Mouse (Mus musculus) liver, postnatal 0 days (tissue): Measurements from ENCODE around the gene Dntt. TPM values are rescaled to one million over a fixed set of nuclear protein-coding genes. Genes with fewer than 3 reads are reported as not detected.

Source experiments
- ATAC-seq: fragments of 200-750 bp; cut with Nextera tagmentation; 2 replicates; pipeline ENCODE4 v1.8.0; 2017; ENCODE audit warnings: mild to moderate bottlenecking, moderate library complexity
- DNase-seq: peaks from one replicate; pipeline ENCODE4 v3.0.0-alpha.2; 2016
- H3K27ac ChIP-seq: fragments of 300-500 bp; sonication (generic); 2 replicates; pipeline ENCODE4 v1.5.1; 2014; ENCODE audit warnings: antibody characterized with exemption, moderate library complexity, mild to moderate bottlenecking, low read depth
- H3K27me3 ChIP-seq: fragments of 300-500 bp; sonication (generic); 2 replicates; pipeline ENCODE4 v1.6.1; 2014; ENCODE audit warnings: low read length, control low read depth, mixed read lengths; ENCODE audit not compliant: insufficient read depth
- H3K36me3 ChIP-seq: fragments of 300-500 bp; sonication (generic); replicated peaks from 2 replicates; pipeline ENCODE4 v1.6.1; 2014; ENCODE audit warnings: mild to moderate bottlenecking, control low read depth, low read length, moderate library complexity, mixed read lengths; ENCODE audit not compliant: insufficient read depth
- H3K4me1 ChIP-seq: fragments of 300-500 bp; sonication (generic); 2 replicates; pipeline ENCODE4 v1.6.1; 2014; ENCODE audit warnings: antibody characterized with exemption, mild to moderate bottlenecking, control low read depth; ENCODE audit not compliant: insufficient read depth
- H3K4me2 ChIP-seq: fragments of 300-500 bp; sonication (generic); 2 replicates; pipeline ENCODE4 v1.6.1; 2014; ENCODE audit warnings: low read depth, mild to moderate bottlenecking, low read length, moderate library complexity, mixed read lengths
- H3K4me3 ChIP-seq: fragments of 300-500 bp; sonication (generic); 2 replicates; pipeline ENCODE4 v1.5.1; 2014; ENCODE audit warnings: low read depth, low read length
- H3K9ac ChIP-seq: fragments of 300-500 bp; sonication (generic); replicated peaks from 2 replicates; pipeline ENCODE4 v1.6.1; 2014; ENCODE audit warnings: mild to moderate bottlenecking, moderate library complexity
- H3K9me3 ChIP-seq: fragments of 300-500 bp; sonication (generic); 2 replicates; pipeline ENCODE4 v1.6.1; 2016; ENCODE audit warnings: mild to moderate bottlenecking, control low read depth, low read length, mixed read lengths
- CTCF ChIP-seq: sonication (generic); IDR thresholded peaks from 2 replicates; pipeline ENCODE4 v1.5.1; 2016; ENCODE audit warnings: antibody characterized with exemption, low read depth
- EP300 ChIP-seq: IDR thresholded peaks from 2 replicates; pipeline ENCODE4 v1.6.1; 2016; ENCODE audit warnings: antibody characterized with exemption, low read depth, mild to moderate bottlenecking
- WGBS: fragments of 180-500 bp; shearing (Covaris S2); extraction: QIAGEN DNeasy Blood & Tissue Kit; methylation state at CpG from one replicate; pipeline ENCODE4 v1.1.7; 2014; ENCODE audit not compliant: insufficient replicate concordance; 5-methylcytosine and 5-hydroxymethylcytosine counted together
- polyA plus RNA-seq: library from polyadenylated mRNA; unstranded; fragments of >200 nt; fragmentation: Nextera tagmentation; extraction: Ambion mirVana; gene quantifications from 2 replicates; pipeline ENCODE4 v1.2.1, GENCODE M21; 2015

Dntt gene
- polyA plus RNA-seq, 1 experiment from 2014 or later, result 0.32 TPM

- peak overlapping the region; percentile 57 for H3K4me2 ChIP-seq
- no peak overlapping the region for H3K4me3 ChIP-seq
- no peaks in the 10 kb centered on the region for H3K36me3 ChIP-seq
- ATAC-seq (peak; percentile 77), DNase-seq (peak; percentile 38)
- peaks cover 3% of the 10 kb centered on the region for H3K4me1 ChIP-seq
- no peak overlapping the region for H3K9ac ChIP-seq
- H3K27ac ChIP-seq, result no peak overlapping the region
- WGBS, result 11% methylated on average over 14 of the region's 14 CpGs
- no peaks in the 10 kb centered on the region for H3K9me3 ChIP-seq
- TF ChIP-seq CTCF (peak; percentile 83), EP300 (no peak)
- H3K27me3 ChIP-seq, result 0 out of 2 replicates have a peak, but pooled peaks cover 4% of the 10 kb centered on the region
Measured at GRCm38 (mm10) chr19:41015951-41016716, 12.9 kb upstream of the Dntt start.

GRCm38 (mm10) chr19:41019164-41019675 is 9.9 kb upstream of the Dntt start:
- no peak overlapping the region for H3K9ac ChIP-seq
- H3K27ac ChIP-seq, result no peak overlapping the region
- H3K4me3 ChIP-seq, result no peak overlapping the region
- no peak for TF ChIP-seq CTCF
- DNase-seq (no peak), ATAC-seq (no peak)
- H3K4me1 ChIP-seq, result peaks cover 3% of the 10 kb centered on the region; the same call in 1 of the 2 replicates
- H3K4me2 ChIP-seq, result no peak overlapping the region
- no peaks in the 10 kb centered on the region for H3K9me3 ChIP-seq
- 58% methylated on average over 5 of the region's 5 CpGs for WGBS
- H3K27me3 ChIP-seq, result no peaks in the 10 kb centered on the region
- H3K36me3 ChIP-seq, result no peaks in the 10 kb centered on the region

- Histone ChIP-seq H3K9me3 (no peaks in the 10 kb centered on the region), H3K4me2 (no peak overlapping the region), H3K9ac (no peak overlapping the region), H3K4me3 (no peak overlapping the region), H3K4me1 (peaks cover 3% of the 10 kb centered on the region; the same call in 1 of the 2 replicates), H3K27ac (no peak overlapping the region), H3K36me3 (no peaks in the 10 kb centered on the region), H3K27me3 (no peaks in the 10 kb centered on the region)
- TF ChIP-seq EP300 (no peak), CTCF (no peak)
- ATAC-seq, result no peak
- DNase-seq, result no peak
- 54% methylated on average over 3 of the region's 3 CpGs for WGBS
Measured at GRCm38 (mm10) chr19:41020537-41020936, 8.5 kb upstream of the Dntt start.

GRCm38 (mm10) chr19:41022244-41022643 is 6.8 kb upstream of the Dntt start:
- H3K27ac ChIP-seq, result no peak overlapping the region
- no peaks in the 10 kb centered on the region for H3K9me3 ChIP-seq
- H3K4me3 ChIP-seq, result no peak overlapping the region
- no peak for TF ChIP-seq CTCF
- no peak for TF ChIP-seq EP300
- WGBS, result 46% methylated on average over 4 of the region's 4 CpGs
- no peaks in the 10 kb centered on the region for H3K27me3 ChIP-seq
- no peaks in the 10 kb centered on the region for H3K4me1 ChIP-seq
- no peak for DNase-seq
- no peak overlapping the region for H3K4me2 ChIP-seq
- no peaks in the 10 kb centered on the region for H3K36me3 ChIP-seq
- H3K9ac ChIP-seq, result no peak overlapping the region
- ATAC-seq, result no peak

- H3K4me2 ChIP-seq, result no peak overlapping the region
- DNase-seq (no peak), ATAC-seq (no peak)
- no peaks in the 10 kb centered on the region for H3K9me3 ChIP-seq
- no peaks in the 10 kb centered on the region for H3K4me1 ChIP-seq
- 67% methylated on average over 8 of the region's 8 CpGs for WGBS
- no peaks in the 10 kb centered on the region for H3K27me3 ChIP-seq
- H3K27ac ChIP-seq, result no peak overlapping the region
- TF ChIP-seq CTCF, result no peak
- TF ChIP-seq EP300, result no peak
- no peak overlapping the region for H3K9ac ChIP-seq
- H3K36me3 ChIP-seq, result no peaks in the 10 kb centered on the region
- H3K4me3 ChIP-seq, result no peak overlapping the region
Measured at GRCm38 (mm10) chr19:41026551-41026950, 2.5 kb upstream of the Dntt start.

- Histone ChIP-seq H3K27me3 (no peaks in the 10 kb centered on the region), H3K27ac (no peak overlapping the region), H3K4me1 (no peaks in the 10 kb centered on the region), H3K9me3 (no peaks in the 10 kb centered on the region), H3K36me3 (no peaks in the 10 kb centered on the region), H3K9ac (no peak overlapping the region), H3K4me3 (no peak overlapping the region), H3K4me2 (no peak overlapping the region)
- 80% methylated on average over 5 of the region's 5 CpGs for WGBS
- TF ChIP-seq EP300 (no peak), CTCF (no peak)
- ATAC-seq (no peak), DNase-seq (no peak)
Measured at GRCm38 (mm10) chr19:41027024-41027423, 2.1 kb upstream of the Dntt start.

- DNase-seq (no peak), ATAC-seq (no peak)
- no peak for TF ChIP-seq CTCF
- Histone ChIP-seq H3K4me2 (no peak overlapping the region), H3K4me3 (no peak overlapping the region), H3K27ac (no peak overlapping the region), H3K9me3 (no peaks in the 10 kb centered on the region), H3K36me3 (no peaks in the 10 kb centered on the region), H3K27me3 (no peaks in the 10 kb centered on the region), H3K4me1 (no peaks in the 10 kb centered on the region), H3K9ac (no peak overlapping the region)
- 84% methylated on average over 9 of the region's 9 CpGs for WGBS
Measured at GRCm38 (mm10) chr19:41027601-41028000, 1.5 kb upstream of the Dntt start.
